In the genomic region with DNA sequence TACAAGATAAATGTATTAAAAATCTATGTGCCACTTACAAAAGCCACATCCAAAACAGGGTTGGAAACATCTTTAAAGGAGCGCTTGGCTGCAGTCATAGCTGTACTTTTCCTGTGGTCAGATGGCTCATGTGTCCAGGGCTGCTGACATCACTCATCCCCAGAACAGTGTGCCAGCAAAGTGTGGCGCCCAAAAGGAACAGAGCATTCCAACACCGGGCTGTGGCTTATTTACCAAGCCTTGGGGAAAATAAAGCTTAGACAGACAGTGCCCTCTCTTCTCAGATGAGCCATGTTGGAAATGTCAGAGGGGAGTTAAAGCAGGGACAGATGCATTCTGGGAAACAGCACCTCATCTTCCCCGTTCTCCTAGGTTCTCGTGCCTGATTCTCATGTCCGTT, we compare ENCODE assay signal across 14 mouse cellular contexts. TPM values are rescaled to one million over a fixed set of nuclear protein-coding genes. Genes with fewer than 3 reads are reported as not detected.
A peak's percentile ranks its signal among the peaks of the same experiment; 100 is the strongest.
DNase-seq lines count a peak whose midpoint lies in the region; TF ChIP-seq lines count a peak whose summit lies in the region.
"Had no signal": no experiment of that assay in that cellular context is flagged by ENCODE, and none has a peak within 500 bp of the region (broad histone marks: within the 10 kb centered on the region; RNA-seq: fewer than 3 reads in every experiment).

No protein-coding gene starts in this region.

- no peaks in the 10 kb centered on the region for H3K27me3 ChIP-seq in cerebellum, adult 2 months (ENCODE audit: control insufficient read depth, insufficient read depth, low read length)
- H3K27me3 ChIP-seq: heart, embryonic 15.5 days; limb, embryonic 15.5 days had no signal

- H3K4me1 ChIP-seq in cerebellum, adult 2 months (ENCODE audit: control insufficient read depth, insufficient read depth, low read length) = peaks cover 10% of the 10 kb centered on the region
- H3K4me1 ChIP-seq: limb, embryonic 15.5 days had no signal

- 0 out of 2 replicates have a peak overlapping the region, but pooled peaks have one; percentile 12 for H3K27ac ChIP-seq in cerebellum, adult 2 months (ENCODE audit: insufficient read depth, low read length)
- H3K27ac ChIP-seq: heart, embryonic 15.5 days; left cerebral cortex, adult 2 months; limb, embryonic 15.5 days had no signal

- TF ChIP-seq CTCF in cerebellum, adult 2 months (IDR thresholded peaks at IDR 0.05; ENCODE audit: borderline replicate concordance, insufficient read depth, low read depth, low read length) = no peak

- DNase-seq in cerebellum, adult 11 months = peak; percentile 28
- DNase-seq in cerebellum, postnatal 14 days = no peak
- DNase-seq in kidney, postnatal 14 days = peak; percentile 11
- DNase-seq in kidney, adult 11 months = no peak
- DNase-seq in cerebellum, adult 2 months = peak; percentile 63 to 76
- DNase-seq in heart, postnatal 36 days = peak; percentile 52 to 64
- no peak for DNase-seq in testis, postnatal 14 days (ENCODE audit: low spot score)
- no peak for DNase-seq in left cerebral cortex, adult 9 months (ENCODE audit: low spot score in 2 of 2)
- DNase-seq: embryo, embryonic 11 days; forebrain, postnatal 0 days; right cerebral cortex, adult 18-20 months had no signal

- 44% methylated on average over 6 of the region's 6 CpGs for WGBS in cerebellum, adult 2 months

- H3K4me3 ChIP-seq in cerebellum, adult 2 months (replicated peaks; ENCODE audit: insufficient read depth, low read depth, low read length) = no peak overlapping the region
- H3K4me3 ChIP-seq: heart, embryonic 15.5 days; left cerebral cortex, adult 2 months; limb, embryonic 15.5 days had no signal

- intact Hi-C loops in heart, postnatal 36 days (cut with DNase I) = no loop called here

- TF ChIP-seq POLR2A in cerebellum, adult 2 months (IDR thresholded peaks at IDR 0.05; ENCODE audit: borderline replicate concordance, insufficient read depth, low read length) = no peak

RNA-seq across cellular contexts. Expression of a gene that starts 35.5 kb away (rescaled TPM):
- 29.8 and 30.2 TPM in 2 replicates for polyA plus RNA-seq in cerebellum, adult 2 months (2012; rRNA removed)
- 100 to 1,000 TPM; 130 to 142 TPM for total RNA-seq in heart, postnatal 36 days (2021)

Comparison
In these comparisons a context has a peak if more than half of its experiments do, and no peak if none do; other contexts are left out.
1. DNase-seq: peak in cerebellum, adult 11 months (single experiment), kidney, postnatal 14 days (single experiment), cerebellum, adult 2 months (2 of 2) and heart, postnatal 36 days (2 of 2); none in cerebellum, postnatal 14 days (0 of 2), kidney, adult 11 months (single experiment), testis, postnatal 14 days (single experiment) and left cerebral cortex, adult 9 months (0 of 2).